Mouse (Mus musculus) stomach, embryonic 16.5 days (tissue): ENCODE results near the gene Samd4b. TPM values are rescaled to one million over a fixed set of nuclear protein-coding genes. Genes with fewer than 3 reads are reported as not detected.

Source experiments
- ATAC-seq: fragments of 200-750 bp; cut with Nextera tagmentation; 2 replicates; pipeline ENCODE4 v1.8.0; 2017; ENCODE audit warnings: moderate number of reproducible peaks, moderate TSS enrichment; ENCODE audit not compliant: insufficient read depth, low FRiP score
- H3K27ac ChIP-seq: fragments of 300-500 bp; sonication (generic); 2 replicates; pipeline ENCODE4 v1.5.1; 2014; ENCODE audit warnings: low read length
- H3K27me3 ChIP-seq: fragments of 300-500 bp; sonication (generic); 2 replicates; pipeline ENCODE4 v1.6.1; 2014; ENCODE audit warnings: low read length, control low read depth, mixed read lengths; ENCODE audit not compliant: control insufficient read depth, insufficient read depth
- H3K36me3 ChIP-seq: fragments of 300-500 bp; sonication (generic); 2 replicates; pipeline ENCODE4 v1.6.1; 2014; ENCODE audit warnings: low read length; ENCODE audit not compliant: control insufficient read depth, insufficient read depth
- H3K4me1 ChIP-seq: fragments of 300-500 bp; sonication (generic); 2 replicates; pipeline ENCODE4 v1.6.1; 2014; ENCODE audit warnings: low read length, control low read depth, mixed read lengths; ENCODE audit not compliant: control insufficient read depth, insufficient read depth
- H3K4me2 ChIP-seq: fragments of 300-500 bp; sonication (generic); 2 replicates; pipeline ENCODE4 v1.6.1; 2014; ENCODE audit warnings: low read depth, low read length, mixed read lengths
- H3K4me3 ChIP-seq: fragments of 300-500 bp; sonication (generic); replicated peaks from 2 replicates; pipeline ENCODE4 v1.5.1; 2014; ENCODE audit warnings: mild to moderate bottlenecking, low read length
- H3K9ac ChIP-seq: fragments of 300-500 bp; sonication (generic); 2 replicates; pipeline ENCODE4 v1.6.1; 2014; ENCODE audit warnings: low read length
- H3K9me3 ChIP-seq: fragments of 300-500 bp; sonication (generic); replicated peaks from 2 replicates; pipeline ENCODE4 v1.6.1; 2016; ENCODE audit warnings: low read length, control low read depth; ENCODE audit not compliant: control insufficient read depth
- WGBS: fragments of 180-500 bp; shearing (Covaris S2); extraction: QIAGEN DNeasy Blood & Tissue Kit; methylation state at CpG from one replicate; pipeline ENCODE4 v1.1.7; 2014; 5-methylcytosine and 5-hydroxymethylcytosine counted together
- polyA plus RNA-seq: library from polyadenylated mRNA; unstranded; fragments of >200 nt; fragmentation: Nextera tagmentation; extraction: Ambion mirVana; gene quantifications from 2 replicates; pipeline ENCODE4 v1.2.1, GENCODE M21; 2015

Samd4b gene
- polyA plus RNA-seq, 1 experiment from 2014 or later: 10.9 TPM

GRCm38 (mm10) chr7:28381017-28381790 is 216.7 kb downstream of the Samd4b start:
- Histone ChIP-seq H3K4me3 (peak overlapping the region; percentile 43), H3K27me3 (no peaks in the 10 kb centered on the region), H3K9me3 (no peaks in the 10 kb centered on the region), H3K9ac (peak overlapping the region; percentile 82), H3K4me1 (peaks cover 58% of the 10 kb centered on the region), H3K36me3 (peaks cover 6% of the 10 kb centered on the region; the same call in 1 of the 2 replicates), H3K27ac (peak overlapping the region; percentile 100), H3K4me2 (peak overlapping the region; percentile 69)
- ATAC-seq: peak; percentile 55
- 3% methylated on average over 30 of the region's 30 CpGs for WGBS

GRCm38 (mm10) chr7:28380237-28381016 is 217.5 kb downstream of the Samd4b start, which contains the start of gene Zfp36:
Gene Zfp36 (minus strand): TSS chr7:28380253.
- H3K4me2 ChIP-seq: peak within 1 kb of the TSS; percentile 97
- peak within 1 kb of the TSS; percentile 100 for H3K27ac ChIP-seq
- peaks cover 6% of the 10 kb centered on the region; the same call in 1 of the 2 replicates for H3K36me3 ChIP-seq
- peaks cover 56% of the 10 kb centered on the region for H3K4me1 ChIP-seq
- H3K4me3 ChIP-seq: peak within 1 kb of the TSS; percentile 89
- 39% methylated on average over 17 of the region's 17 CpGs for WGBS
- H3K9ac ChIP-seq: peak within 1 kb of the TSS; percentile 99
- ATAC-seq: no peak
- no peaks in the 10 kb centered on the region for H3K27me3 ChIP-seq
- H3K9me3 ChIP-seq: no peaks in the 10 kb centered on the region

- Histone ChIP-seq H3K9ac (peak overlapping the region; percentile 99), H3K9me3 (no peaks in the 10 kb centered on the region), H3K4me1 (peaks cover 56% of the 10 kb centered on the region), H3K4me2 (peak overlapping the region; percentile 97), H3K36me3 (peaks cover 6% of the 10 kb centered on the region; the same call in 1 of the 2 replicates), H3K4me3 (peak overlapping the region; percentile 89), H3K27me3 (no peaks in the 10 kb centered on the region), H3K27ac (peak overlapping the region; percentile 100)
- peak; percentile 42 for ATAC-seq
- under 1% methylated on average over 53 of the region's 53 CpGs for WGBS
Measured at GRCm38 (mm10) chr7:28378769-28379651, 218.9 kb downstream of the Samd4b start.

GRCm38 (mm10) chr7:28378066-28378690 is 219.8 kb downstream of the Samd4b start:
- Histone ChIP-seq H3K36me3 (peaks cover 6% of the 10 kb centered on the region; the same call in 1 of the 2 replicates), H3K4me2 (peak overlapping the region; percentile 97), H3K9ac (peak overlapping the region; percentile 99), H3K9me3 (no peaks in the 10 kb centered on the region), H3K4me1 (peaks cover 52% of the 10 kb centered on the region), H3K4me3 (peak overlapping the region; percentile 89), H3K27me3 (no peaks in the 10 kb centered on the region), H3K27ac (peak overlapping the region; percentile 100)
- ATAC-seq: no peak
- WGBS: 19% methylated on average over 32 of the region's 32 CpGs

- H3K4me2 ChIP-seq: peak overlapping the region; percentile 97
- H3K4me1 ChIP-seq: peaks cover 45% of the 10 kb centered on the region
Measured at GRCm38 (mm10) chr7:28377190-28378065, 220.5 kb downstream of the Samd4b start.

GRCm38 (mm10) chr7:28376011-28376771 is 221.8 kb downstream of the Samd4b start:
- peak; percentile 14 for ATAC-seq
- Histone ChIP-seq H3K27ac (peak overlapping the region; percentile 100), H3K9me3 (no peaks in the 10 kb centered on the region), H3K4me1 (peaks cover 35% of the 10 kb centered on the region), H3K36me3 (peaks cover 6% of the 10 kb centered on the region; the same call in 1 of the 2 replicates), H3K27me3 (no peaks in the 10 kb centered on the region), H3K4me3 (peak overlapping the region; percentile 89), H3K4me2 (peak overlapping the region; percentile 97), H3K9ac (peak overlapping the region; percentile 79)
- WGBS: 3% methylated on average over 30 of the region's 30 CpGs

More at GRCm38 (mm10) chr7:28377190-28378065, 220.5 kb downstream of the Samd4b start:
- Histone ChIP-seq H3K9me3 (no peaks in the 10 kb centered on the region), H3K36me3 (peaks cover 6% of the 10 kb centered on the region; the same call in 1 of the 2 replicates), H3K4me3 (peak overlapping the region; percentile 89), H3K27me3 (no peaks in the 10 kb centered on the region), H3K27ac (peak overlapping the region; percentile 100), H3K9ac (peak overlapping the region; percentile 99)
- no peak for ATAC-seq
- 58% methylated on average over 18 of the region's 18 CpGs for WGBS

GRCm38 (mm10) chr7:28375176-28375921 is 222.6 kb downstream of the Samd4b start:
- no peaks in the 10 kb centered on the region for H3K27me3 ChIP-seq
- whole genome bisulfite sequencing: under 1% methylated on average over 35 of the region's 36 CpGs
- H3K9me3 ChIP-seq: no peaks in the 10 kb centered on the region
- H3K27ac ChIP-seq: peak overlapping the region; percentile 100
- peak; percentile 61 for ATAC-seq
- H3K9ac ChIP-seq: peak overlapping the region; percentile 79
- H3K4me2 ChIP-seq: peak overlapping the region; percentile 97
- H3K4me3 ChIP-seq: peak overlapping the region; percentile 89
- peaks cover 35% of the 10 kb centered on the region for H3K4me1 ChIP-seq
- peaks cover 6% of the 10 kb centered on the region; the same call in 1 of the 2 replicates for H3K36me3 ChIP-seq
